ENCODE assay signal across 13 mouse cellular contexts in genomic region chr13:116706401-116707330, GRCm38 (mm10).
DNase-seq lines count a peak whose midpoint lies in the region; ATAC-seq lines count a peak whose summit lies in the region.
"Had no signal": no experiment of that assay in that cellular context is flagged by ENCODE, and none has a peak within 500 bp of the region (broad histone marks: within the 10 kb centered on the region; RNA-seq: fewer than 3 reads in every experiment).

No protein-coding gene starts in this region.

- no peak for ATAC-seq in midbrain, embryonic 15.5 days (replicated peaks)
- peak; percentile 36 for ATAC-seq in limb, embryonic 11.5 days (ENCODE audit: insufficient number of reproducible peaks, low FRiP score, low TSS enrichment, low read depth)
- peak; percentile 21; the same call in 1 of the 2 replicates for ATAC-seq in stomach, embryonic 16.5 days (ENCODE audit: insufficient read depth, low FRiP score)
- ATAC-seq: activated CD4-positive, CD25-positive, alpha-beta regulatory T cell, adult 4 months; inflammation-experienced regulatory T-cells, adult 6 months had no signal

- peaks cover 61% of the 10 kb centered on the region for H3K4me1 ChIP-seq in midbrain, embryonic 10.5 days
- H3K4me1 ChIP-seq in midbrain, embryonic 15.5 days: peaks cover 12% of the 10 kb centered on the region
- no peaks in the 10 kb centered on the region for H3K4me1 ChIP-seq in limb, embryonic 11.5 days (ENCODE audit: control insufficient read depth, insufficient read depth, low read length)
- H3K4me1 ChIP-seq in stomach, embryonic 16.5 days (ENCODE audit: control insufficient read depth, insufficient read depth, low read length): peaks cover 7% of the 10 kb centered on the region; the same call in 1 of the 2 replicates

- no peak overlapping the region for H3K4me2 ChIP-seq in midbrain, embryonic 15.5 days
- no peak overlapping the region for H3K4me2 ChIP-seq in limb, embryonic 11.5 days (ENCODE audit: low read depth, severe bottlenecking)
- peak overlapping the region; percentile 56 for H3K4me2 ChIP-seq in stomach, embryonic 16.5 days (ENCODE audit: low read depth, low read length)

- H3K27me3 ChIP-seq in midbrain, embryonic 10.5 days (ENCODE audit: low read depth, poor library complexity, severe bottlenecking): peaks cover 96% of the 10 kb centered on the region
- peaks cover 62% of the 10 kb centered on the region for H3K27me3 ChIP-seq in midbrain, embryonic 15.5 days (replicated peaks)
- H3K27me3 ChIP-seq in limb, embryonic 11.5 days (ENCODE audit: control insufficient read depth, insufficient read depth, low read length): peaks cover 12% of the 10 kb centered on the region
- peaks cover 8% of the 10 kb centered on the region for H3K27me3 ChIP-seq in stomach, embryonic 16.5 days (ENCODE audit: control insufficient read depth, insufficient read depth, low read length)

- no peaks in the 10 kb centered on the region for H3K9me3 ChIP-seq in midbrain, embryonic 10.5 days (replicated peaks)
- no peaks in the 10 kb centered on the region for H3K9me3 ChIP-seq in midbrain, embryonic 15.5 days
- H3K9me3 ChIP-seq in limb, embryonic 11.5 days (ENCODE audit: control insufficient read depth, low read length): no peaks in the 10 kb centered on the region
- no peaks in the 10 kb centered on the region for H3K9me3 ChIP-seq in stomach, embryonic 16.5 days (replicated peaks; ENCODE audit: control insufficient read depth, low read length)

- intact Hi-C loops in gastrocnemius, postnatal 36 days (cut with DNase I): no loop called here

- H3K9ac ChIP-seq in midbrain, embryonic 15.5 days: no peak overlapping the region
- no peak overlapping the region for H3K9ac ChIP-seq in limb, embryonic 11.5 days (ENCODE audit: low read length)
- peak overlapping the region; percentile 60; the same call in 1 of the 2 replicates for H3K9ac ChIP-seq in stomach, embryonic 16.5 days (ENCODE audit: low read length)

- 0 out of 2 replicates have a peak overlapping the region, but pooled peaks have one; percentile 17 for H3K27ac ChIP-seq in midbrain, embryonic 10.5 days (replicated peaks)
- H3K27ac ChIP-seq in midbrain, embryonic 15.5 days: no peak overlapping the region
- no peak overlapping the region for H3K27ac ChIP-seq in limb, embryonic 11.5 days (replicated peaks; ENCODE audit: low read depth, low read length)
- H3K27ac ChIP-seq in stomach, embryonic 16.5 days (ENCODE audit: low read length): peak overlapping the region; percentile 83

- peak overlapping the region; percentile 16 for H3K4me3 ChIP-seq in midbrain, embryonic 10.5 days
- no peak overlapping the region for H3K4me3 ChIP-seq in midbrain, embryonic 15.5 days
- H3K4me3 ChIP-seq in limb, embryonic 11.5 days (ENCODE audit: low read depth, low read length): no peak overlapping the region
- H3K4me3 ChIP-seq in stomach, embryonic 16.5 days (replicated peaks; ENCODE audit: low read length): peak overlapping the region; percentile 51

- under 1% methylated on average over 18 of the region's 18 CpGs for WGBS in midbrain, embryonic 10.5 days
- WGBS in midbrain, embryonic 15.5 days: 2% methylated on average over 18 of the region's 18 CpGs
- 2% methylated on average over 18 of the region's 18 CpGs for WGBS in limb, embryonic 11.5 days
- 11% methylated on average over 18 of the region's 18 CpGs for WGBS in stomach, embryonic 16.5 days

- peak; percentile 5 to 25 for DNase-seq in cerebellum, postnatal 10 days
- DNase-seq in cerebellum, adult 11-12 months: no peak
- DNase-seq in midbrain, embryonic 10.5 days (ENCODE audit: low spot score): peak; percentile 67
- DNase-seq in limb, embryonic 11.5 days (ENCODE audit: low spot score): peak; percentile 59
- no peak for DNase-seq in gastrocnemius, postnatal 36 days
- DNase-seq in ovary, postnatal 36 days (ENCODE audit: low spot score): no peak
- DNase-seq: gastrocnemius, postnatal 14 days; lung, postnatal 10 days; thymus, postnatal 25 days had no signal

- no peaks in the 10 kb centered on the region for H3K36me3 ChIP-seq in midbrain, embryonic 10.5 days
- H3K36me3 ChIP-seq in midbrain, embryonic 15.5 days (replicated peaks): no peaks in the 10 kb centered on the region
- no peaks in the 10 kb centered on the region for H3K36me3 ChIP-seq in limb, embryonic 11.5 days (ENCODE audit: control insufficient read depth, insufficient read depth, low read length)
- H3K36me3 ChIP-seq in stomach, embryonic 16.5 days (ENCODE audit: control insufficient read depth, insufficient read depth, low read length): no peaks in the 10 kb centered on the region

Comparison
In these comparisons a context has a peak if more than half of its experiments do, and no peak if none do; other contexts are left out.
1. DNase-seq: peak in cerebellum, postnatal 10 days (2 of 2), midbrain, embryonic 10.5 days (single experiment) and limb, embryonic 11.5 days (single experiment); none in cerebellum, adult 11-12 months (single experiment), gastrocnemius, postnatal 36 days (0 of 2) and ovary, postnatal 36 days (single experiment).
2. H3K27ac ChIP-seq: peak in midbrain, embryonic 10.5 days (single experiment) and stomach, embryonic 16.5 days (single experiment); none in midbrain, embryonic 15.5 days (single experiment) and limb, embryonic 11.5 days (single experiment).
3. H3K4me3 ChIP-seq: peak in midbrain, embryonic 10.5 days (single experiment) and stomach, embryonic 16.5 days (single experiment); none in midbrain, embryonic 15.5 days (single experiment) and limb, embryonic 11.5 days (single experiment).